Mouse (Mus musculus) c-Kit-negative CD71-positive TER-119-positive erythroid progenitor cells, embryonic 14.5 days (primary cell): ENCODE data around the gene Tmem274.
"Not testable (repeated sequence)": the region's sequence is repeated elsewhere in the genome, so short reads cannot be mapped to it uniquely, and the experiment has no call there.

ENCODE experiments used
- DNase-seq: peaks from one replicate; pipeline ENCODE4 v3.0.0-alpha.2; 2013; ENCODE audit warnings: low read depth, low spot score

Tmem274 gene

GRCm38 (mm10) chr4:149477078-149477477 is at the start of gene Tmem274:
Tmem274 (plus strand) TSS chr4:149477378.
- DNase-seq, result no peak

GRCm38 (mm10) chr4:149429592-149429991 is 47.6 kb upstream of the Tmem274 start:
- no peak for DNase-seq

GRCm38 (mm10) chr4:149431887-149432286 is 45.3 kb upstream of the Tmem274 start:
- not testable (repeated sequence) for DNase-seq

- no peak for DNase-seq
Observed at GRCm38 (mm10) chr4:149440576-149440975, 36.6 kb upstream of the Tmem274 start.

- no peak for DNase-seq
Observed at GRCm38 (mm10) chr4:149442436-149442835, 34.7 kb upstream of the Tmem274 start.

- DNase-seq, result no peak
Observed at GRCm38 (mm10) chr4:149444465-149444864, 32.7 kb upstream of the Tmem274 start.

- DNase-seq, result peak; percentile 50
Observed at GRCm38 (mm10) chr4:149444964-149445701, 32.0 kb upstream of the Tmem274 start.

GRCm38 (mm10) chr4:149445868-149446267 is 31.3 kb upstream of the Tmem274 start:
- DNase-seq, result no peak

GRCm38 (mm10) chr4:149446309-149446708 is 30.9 kb upstream of the Tmem274 start:
- no peak for DNase-seq

GRCm38 (mm10) chr4:149450636-149451035 is 26.5 kb upstream of the Tmem274 start:
- no peak for DNase-seq

- DNase-seq, result no peak
Observed at GRCm38 (mm10) chr4:149453656-149454055, 23.5 kb upstream of the Tmem274 start.

GRCm38 (mm10) chr4:149454263-149454662 is 22.9 kb upstream of the Tmem274 start:
- DNase-seq, result no peak

GRCm38 (mm10) chr4:149454879-149455278 is 22.3 kb upstream of the Tmem274 start, which contains the start of gene Rbp7:
Rbp7 (minus strand) TSS chr4:149454978.
- DNase-seq, result no peak

- DNase-seq, result not testable (repeated sequence)
Observed at GRCm38 (mm10) chr4:149457163-149457562, 20.0 kb upstream of the Tmem274 start.

- DNase-seq, result no peak
Observed at GRCm38 (mm10) chr4:149457831-149458430, 19.2 kb upstream of the Tmem274 start.

GRCm38 (mm10) chr4:149458526-149458925 is 18.7 kb upstream of the Tmem274 start:
- DNase-seq, result no peak

GRCm38 (mm10) chr4:149459425-149459824 is 17.8 kb upstream of the Tmem274 start:
- no peak for DNase-seq

GRCm38 (mm10) chr4:149460475-149460874 is 16.7 kb upstream of the Tmem274 start:
- not testable (repeated sequence) for DNase-seq

- DNase-seq, result no peak
Observed at GRCm38 (mm10) chr4:149461579-149462304, 15.4 kb upstream of the Tmem274 start.

- no peak for DNase-seq
Observed at GRCm38 (mm10) chr4:149462305-149462971, 14.7 kb upstream of the Tmem274 start.

- DNase-seq, result no peak
Observed at GRCm38 (mm10) chr4:149463435-149463950, 13.7 kb upstream of the Tmem274 start.

- DNase-seq, result no peak
Observed at GRCm38 (mm10) chr4:149469557-149469956, 7.6 kb upstream of the Tmem274 start.
